Mouse (Mus musculus) activated CD4-positive, CD25-positive, alpha-beta regulatory T cell, adult 9 weeks (primary cell): ENCODE data around the gene Ptpru. TPM values are rescaled to one million over a fixed set of nuclear protein-coding genes. Genes with fewer than 3 reads are reported as not detected.

ENCODE experiments used
- polyA plus RNA-seq: library from polyadenylated mRNA; unstranded; fragments of 100-300 nt; shearing (Covaris generic); gene quantifications from one replicate; pipeline ENCODE4 v1.2.1, GENCODE M21; 2017

The Ptpru gene
- polyA plus RNA-seq, result not detected

DNA sequence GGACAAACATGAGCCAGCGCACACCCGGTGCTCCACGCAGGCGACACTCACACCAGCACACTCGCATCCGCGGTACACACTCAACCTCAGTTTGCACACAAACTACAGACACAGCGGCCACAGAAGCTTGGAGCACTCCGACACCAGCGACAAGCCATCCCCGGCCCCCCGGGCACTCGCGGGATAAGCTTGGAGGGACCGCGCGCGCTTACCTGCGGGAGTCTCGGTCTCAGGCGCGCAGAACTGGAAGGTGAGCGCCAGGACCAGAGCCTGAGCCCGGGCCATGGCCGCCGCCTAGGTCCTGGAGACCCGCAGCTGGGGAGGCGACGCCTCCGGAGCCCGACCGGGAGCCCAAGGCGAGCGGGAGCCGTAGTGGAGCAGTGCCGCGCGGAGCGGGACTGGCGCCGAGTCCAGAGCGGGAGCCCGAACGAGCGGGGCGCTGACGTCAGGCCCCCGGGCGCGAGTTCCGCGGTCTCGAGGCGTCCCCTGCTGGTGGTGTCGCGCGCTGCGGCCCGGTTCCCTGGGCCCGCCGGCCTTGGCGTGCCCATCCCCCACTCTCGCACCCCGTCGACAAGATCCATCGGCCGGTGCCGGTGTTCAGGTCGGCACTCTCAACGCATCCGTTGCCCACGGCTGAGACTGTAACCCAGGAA, at the start of gene Ptpru:
TSS of gene Ptpru (minus strand) at position 417 of the 653 bp plus-strand sequence.

DNA sequence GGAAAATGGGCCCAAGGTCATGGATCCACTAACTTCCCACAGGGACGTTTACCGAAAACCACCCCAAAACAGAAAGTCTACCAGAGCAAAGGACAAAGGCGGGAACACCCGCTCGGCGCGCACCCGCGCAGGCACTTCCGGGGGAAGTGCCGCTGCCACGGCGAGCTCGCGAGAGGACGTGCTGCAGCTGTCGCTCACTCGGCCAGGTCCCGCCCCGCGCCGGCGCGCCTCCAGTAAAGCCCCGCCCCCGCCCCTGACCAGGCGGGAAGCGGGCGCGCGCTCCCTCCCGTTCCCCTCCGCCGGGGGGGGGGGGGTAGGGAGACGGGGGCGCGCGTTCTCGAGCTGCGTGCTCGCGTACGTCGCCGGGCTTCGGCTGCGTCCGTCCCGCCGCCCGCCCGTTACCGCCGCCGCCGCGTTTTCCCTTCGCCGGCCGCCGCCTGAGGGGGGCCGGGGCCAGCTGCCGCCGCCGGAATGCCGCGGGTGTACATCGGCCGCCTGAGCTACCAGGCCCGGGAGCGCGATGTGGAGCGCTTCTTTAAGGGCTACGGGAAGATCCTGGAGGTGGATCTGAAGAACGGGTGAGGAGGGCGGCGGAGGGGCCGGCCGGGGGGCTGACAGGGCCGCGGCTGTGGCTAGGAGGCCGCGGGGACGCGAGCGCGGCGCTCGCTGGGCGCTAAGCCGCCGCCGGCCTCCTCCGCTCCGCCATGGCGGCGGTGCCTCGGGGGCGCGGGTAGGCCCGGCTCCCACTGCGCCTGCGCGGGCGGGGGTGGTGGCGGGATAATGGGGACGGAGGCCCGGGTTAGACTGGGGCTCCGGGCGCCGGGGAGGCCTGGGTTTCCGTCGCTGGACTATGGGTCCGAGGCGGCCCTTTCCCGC, 35.4 kb upstream of the Ptpru start, which contains the start of gene Srsf4:
TSS of gene Srsf4 (plus strand) at position 325 of the 876 bp plus-strand sequence.

DNA sequence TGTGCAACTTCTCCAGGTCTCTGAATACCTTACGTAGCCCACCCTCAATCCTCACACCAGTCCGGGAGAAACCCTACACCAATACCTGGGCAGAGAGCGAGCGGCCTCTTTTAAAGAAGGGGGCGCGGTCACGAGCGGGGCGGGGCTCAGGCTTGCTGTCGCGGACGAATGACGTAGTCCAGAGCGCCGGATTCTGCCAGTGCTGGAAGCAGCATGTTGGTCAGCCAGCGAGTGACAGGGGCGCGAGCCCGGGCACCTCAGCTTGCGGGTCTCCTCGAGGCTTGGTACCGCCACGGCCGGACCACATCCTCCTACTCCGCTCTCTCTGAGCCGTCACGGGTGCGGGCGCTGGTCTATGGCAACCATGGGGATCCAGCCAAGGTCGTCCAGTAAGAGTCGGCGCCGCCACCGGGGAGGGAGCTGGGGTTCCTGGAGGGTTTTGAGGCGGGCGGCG, 5.2 kb upstream of the Ptpru start, which contains the start of gene Mecr:
TSS of gene Mecr (plus strand) at position 181 of the 454 bp plus-strand sequence.

Other genes with a start within 250 kb of the Ptpru start
- gene Mecr, start 5.2 kb upstream of the Ptpru start, polyA plus RNA-seq, result 27.7 TPM
- 28.3 TPM for gene Srsf4, start 35.3 kb upstream of the Ptpru start, polyA plus RNA-seq
- not detected for gene Tmem200b, start 83.5 kb upstream of the Ptpru start, polyA plus RNA-seq
- gene Gm10300, start 236.4 kb upstream of the Ptpru start, polyA plus RNA-seq, result not detected
- 85.6 TPM for gene Epb41, start 237.0 kb upstream of the Ptpru start, polyA plus RNA-seq